Mouse (Mus musculus) CD4-positive, CD25-positive, alpha-beta regulatory T cell, adult 2 months (primary cell): ENCODE data around the gene Ppt1.

Experiments
- DNase-seq: peaks from one replicate; pipeline ENCODE4 v3.0.0-alpha.2; 2012; ENCODE audit warnings: low read depth, low spot score

The Ppt1 gene

GRCm38 (mm10) chr4:122870027-122870426, 34.0 kb downstream of the Ppt1 start:
- DNase-seq: peak; percentile 78

- DNase-seq: no peak
These were observed 34.7 kb downstream of the Ppt1 start for GRCm38 (mm10) chr4:122870741-122871140.

- DNase-seq: no peak
These were observed 35.2 kb downstream of the Ppt1 start for GRCm38 (mm10) chr4:122871269-122871668.

- peak; percentile 69 for DNase-seq
These were observed 35.9 kb downstream of the Ppt1 start for GRCm38 (mm10) chr4:122871989-122872388.

- peak; percentile 68 for DNase-seq
These were observed 37.0 kb downstream of the Ppt1 start for GRCm38 (mm10) chr4:122873003-122873402.

GRCm38 (mm10) chr4:122873512-122873911, 37.5 kb downstream of the Ppt1 start:
- DNase-seq: no peak

GRCm38 (mm10) chr4:122878333-122879070, 42.5 kb downstream of the Ppt1 start:
- peak; percentile 65 for DNase-seq

- DNase-seq: no peak
These were observed 46.5 kb downstream of the Ppt1 start for GRCm38 (mm10) chr4:122882544-122882943.

- DNase-seq: peak; percentile 54
These were observed 47.3 kb downstream of the Ppt1 start for GRCm38 (mm10) chr4:122883294-122883693.

GRCm38 (mm10) chr4:122884051-122884450, 48.0 kb downstream of the Ppt1 start:
- DNase-seq: no peak

- peak; percentile 44 for DNase-seq
These were observed 48.7 kb downstream of the Ppt1 start for GRCm38 (mm10) chr4:122884481-122885340.

- peak; percentile 95 for DNase-seq
These were observed 49.9 kb downstream of the Ppt1 start, which contains the start of gene Cap1 for GRCm38 (mm10) chr4:122885768-122886578. Gene Cap1 (minus strand): TSS chr4:122886056.

- no peak for DNase-seq
These were observed 50.7 kb downstream of the Ppt1 start for GRCm38 (mm10) chr4:122886579-122887254.

GRCm38 (mm10) chr4:122887336-122887735, 51.3 kb downstream of the Ppt1 start:
- no peak for DNase-seq

GRCm38 (mm10) chr4:122890881-122891481, 54.9 kb downstream of the Ppt1 start:
- DNase-seq: no peak

GRCm38 (mm10) chr4:122891597-122891996, 55.6 kb downstream of the Ppt1 start:
- no peak for DNase-seq

- no peak for DNase-seq
These were observed 56.1 kb downstream of the Ppt1 start for GRCm38 (mm10) chr4:122892157-122892556.

- DNase-seq: no peak
These were observed 61.7 kb downstream of the Ppt1 start for GRCm38 (mm10) chr4:122897750-122898149.

- DNase-seq: peak; percentile 91
These were observed 62.3 kb downstream of the Ppt1 start for GRCm38 (mm10) chr4:122898313-122898712.

GRCm38 (mm10) chr4:122902156-122902555, 66.1 kb downstream of the Ppt1 start:
- DNase-seq: peak; percentile 35

- no peak for DNase-seq
These were observed 67.7 kb downstream of the Ppt1 start for GRCm38 (mm10) chr4:122903709-122904108.
